Mouse (Mus musculus) testis, adult 2 months (tissue): ENCODE measurements around the gene Gm10037.

Experiments used
- CTCF ChIP-seq: fragments of 200-500 bp; IDR thresholded peaks from 2 replicates; pipeline ENCODE4 v1.5.1; 2012; ENCODE audit warnings: low read depth, mild to moderate bottlenecking, inconsistent platforms, low read length, moderate library complexity; ENCODE audit not compliant: control insufficient read depth, insufficient read depth, insufficient replicate concordance
- POLR2A ChIP-seq: fragments of 200-500 bp; IDR thresholded peaks from 2 replicates; pipeline ENCODE4 v1.6.1; 2012; ENCODE audit warnings: low read depth, mild to moderate bottlenecking, inconsistent platforms, low read length, moderate library complexity; ENCODE audit not compliant: control insufficient read depth

DNA sequence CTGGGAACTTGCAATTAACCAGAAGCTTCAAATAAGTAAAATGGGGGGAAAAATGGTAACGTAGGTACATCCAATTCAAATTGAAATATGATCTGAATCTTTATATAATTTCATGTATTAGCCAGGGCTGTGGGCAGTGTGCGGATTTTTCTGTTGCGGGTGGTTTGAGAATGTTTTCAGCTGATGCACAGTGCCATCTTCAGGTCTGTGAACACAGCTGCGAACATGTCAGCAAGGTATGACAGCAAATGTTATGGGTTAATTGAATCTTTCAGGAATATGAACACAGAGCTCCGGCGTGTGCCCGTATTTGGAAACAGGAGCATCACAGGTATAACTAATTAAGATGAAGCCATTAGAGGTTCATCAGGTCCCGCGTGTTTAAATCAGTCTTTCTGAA lies 31.6 kb downstream of the Gm10037 start:
- TF ChIP-seq POLR2A (no peak), CTCF (no peak)
